Mouse (Mus musculus): ENCODE results near the gene Snhg11. TPM values are rescaled to one million over a fixed set of nuclear protein-coding genes. Genes with fewer than 3 reads are reported as not detected.

Gene Snhg11
- total and polyA plus RNA-seq, 2 experiments from 2014 or later, result 142 to 179 TPM

GRCm38 (mm10) chr2:158360873-158361677 lies 14.4 kb upstream of the Snhg11 start:
- Histone ChIP-seq H3K36me3 (ENCODE audit: insufficient read depth) (peaks cover 38% of the 10 kb centered on the region), H3K4me3 (ENCODE audit: low read depth, low read length) (peak overlapping the region; percentile 77), H3K27ac (ENCODE audit: low read depth, low read length) (peak overlapping the region; percentile 82), H3K27me3 (ENCODE audit: insufficient read depth, low read length) (no peaks in the 10 kb centered on the region), H3K9me3 (ENCODE audit: low read length) (no peaks in the 10 kb centered on the region), H3K4me1 (ENCODE audit: insufficient read depth) (no peaks in the 10 kb centered on the region), H3K4me2 (ENCODE audit: low read depth) (peak overlapping the region; percentile 78), H3K9ac (peak overlapping the region; percentile 89)
- TF ChIP-seq CTCF (IDR thresholded peaks at IDR 0.05; ENCODE audit: low read depth), result peak; percentile 83
- under 1% methylated on average over 41 of the region's 41 CpGs for WGBS
- ATAC-seq (peak; percentile 95), DNase-seq (peak; percentile 97)

GRCm38 (mm10) chr2:158361678-158362320 lies 13.6 kb upstream of the Snhg11 start:
- H3K27me3 ChIP-seq (ENCODE audit: insufficient read depth, low read length), result no peaks in the 10 kb centered on the region
- peak overlapping the region; percentile 82 for H3K27ac ChIP-seq (ENCODE audit: low read depth, low read length)
- H3K4me2 ChIP-seq (ENCODE audit: low read depth), result peak overlapping the region; percentile 14; the same call in 1 of the 2 replicates
- no peak overlapping the region for H3K9ac ChIP-seq
- H3K36me3 ChIP-seq (ENCODE audit: insufficient read depth), result peaks cover 31% of the 10 kb centered on the region
- H3K4me3 ChIP-seq (ENCODE audit: low read depth, low read length), result peak overlapping the region; percentile 77
- DNase-seq (no peak), ATAC-seq (peak; percentile 54)
- no peak; the same call in 1 of the 2 replicates for TF ChIP-seq CTCF (IDR thresholded peaks at IDR 0.05; ENCODE audit: low read depth)
- no peaks in the 10 kb centered on the region for H3K4me1 ChIP-seq (ENCODE audit: insufficient read depth)
- WGBS, result 36% methylated on average over 8 of the region's 8 CpGs
- no peaks in the 10 kb centered on the region for H3K9me3 ChIP-seq (ENCODE audit: low read length)

- Histone ChIP-seq H3K36me3 (ENCODE audit: insufficient read depth) (peaks cover 7% of the 10 kb centered on the region), H3K4me3 (ENCODE audit: low read depth, low read length) (no peak overlapping the region), H3K9me3 (ENCODE audit: low read length) (no peaks in the 10 kb centered on the region), H3K27me3 (ENCODE audit: insufficient read depth, low read length) (no peaks in the 10 kb centered on the region), H3K9ac (no peak overlapping the region), H3K4me2 (ENCODE audit: low read depth) (no peak overlapping the region), H3K27ac (ENCODE audit: low read depth, low read length) (no peak overlapping the region), H3K4me1 (ENCODE audit: insufficient read depth) (no peaks in the 10 kb centered on the region)
- WGBS, result 84% methylated on average over 4 of the region's 4 CpGs
- TF ChIP-seq CTCF (IDR thresholded peaks at IDR 0.05; ENCODE audit: low read depth), result no peak
- ATAC-seq (no peak), DNase-seq (no peak)
These were observed 11.3 kb upstream of the Snhg11 start for GRCm38 (mm10) chr2:158364175-158364574.

GRCm38 (mm10) chr2:158365099-158365850 lies 10.2 kb upstream of the Snhg11 start:
- Histone ChIP-seq H3K27ac (ENCODE audit: low read depth, low read length) (no peak overlapping the region), H3K4me1 (ENCODE audit: insufficient read depth) (no peaks in the 10 kb centered on the region), H3K9me3 (ENCODE audit: low read length) (no peaks in the 10 kb centered on the region), H3K4me3 (ENCODE audit: low read depth, low read length) (no peak overlapping the region), H3K9ac (no peak overlapping the region), H3K36me3 (ENCODE audit: insufficient read depth) (no peaks in the 10 kb centered on the region), H3K4me2 (ENCODE audit: low read depth) (no peak overlapping the region), H3K27me3 (ENCODE audit: insufficient read depth, low read length) (no peaks in the 10 kb centered on the region)
- 68% methylated on average over 12 of the region's 12 CpGs for WGBS
- no peak for DNase-seq
- no peak for ATAC-seq
- TF ChIP-seq CTCF (IDR thresholded peaks at IDR 0.05; ENCODE audit: low read depth), result no peak

GRCm38 (mm10) chr2:158367654-158368053 lies 7.8 kb upstream of the Snhg11 start:
- no peak overlapping the region for H3K4me2 ChIP-seq (ENCODE audit: low read depth)
- WGBS, result 89% methylated on average over 5 of the region's 5 CpGs
- no peak overlapping the region for H3K27ac ChIP-seq (ENCODE audit: low read depth, low read length)
- H3K27me3 ChIP-seq (ENCODE audit: insufficient read depth, low read length), result no peaks in the 10 kb centered on the region
- no peaks in the 10 kb centered on the region for H3K36me3 ChIP-seq (ENCODE audit: insufficient read depth)
- ATAC-seq, result no peak
- no peak overlapping the region for H3K9ac ChIP-seq
- DNase-seq, result no peak
- no peak overlapping the region for H3K4me3 ChIP-seq (ENCODE audit: low read depth, low read length)
- H3K4me1 ChIP-seq (ENCODE audit: insufficient read depth), result no peaks in the 10 kb centered on the region
- no peaks in the 10 kb centered on the region for H3K9me3 ChIP-seq (ENCODE audit: low read length)
- TF ChIP-seq CTCF (IDR thresholded peaks at IDR 0.05; ENCODE audit: low read depth), result no peak

GRCm38 (mm10) chr2:158368313-158368712 lies 7.1 kb upstream of the Snhg11 start:
- 91% methylated on average over 8 of the region's 8 CpGs for WGBS
- Histone ChIP-seq H3K4me1 (ENCODE audit: insufficient read depth) (no peaks in the 10 kb centered on the region), H3K27me3 (ENCODE audit: insufficient read depth, low read length) (no peaks in the 10 kb centered on the region), H3K4me2 (ENCODE audit: low read depth) (no peak overlapping the region), H3K36me3 (ENCODE audit: insufficient read depth) (no peaks in the 10 kb centered on the region), H3K4me3 (ENCODE audit: low read depth, low read length) (no peak overlapping the region), H3K9me3 (ENCODE audit: low read length) (no peaks in the 10 kb centered on the region), H3K9ac (no peak overlapping the region), H3K27ac (ENCODE audit: low read depth, low read length) (no peak overlapping the region)
- no peak for TF ChIP-seq CTCF (IDR thresholded peaks at IDR 0.05; ENCODE audit: low read depth)
- DNase-seq (no peak), ATAC-seq (no peak)

Measured in forebrain, postnatal 0 days (tissue).